Mouse (Mus musculus): Measurements from ENCODE around the gene Cgas.

- TF ChIP-seq CTCF (IDR thresholded peaks at IDR 0.05; ENCODE audit: control insufficient read depth, insufficient read depth, insufficient read length), result no peak
- TF ChIP-seq MYOD1 (IDR thresholded peaks at IDR 0.05; ENCODE audit: control insufficient read depth, insufficient read length, low read depth), result no peak
Observed at GRCm38 (mm10) chr9:78477021-78477551, 34.0 kb upstream of the Cgas start.
